Mouse (Mus musculus): Measurements from ENCODE around the gene Naa10. TPM values are rescaled to one million over a fixed set of nuclear protein-coding genes. Genes with fewer than 3 reads are reported as not detected.
A peak's percentile ranks its signal among the peaks of the same experiment; 100 is the strongest.

Gene Naa10
- 144 and 156 TPM in 2 replicates for polyA plus RNA-seq (2015; fragmentation: Nextera tagmentation; extraction: Ambion mirVana)

DNA sequence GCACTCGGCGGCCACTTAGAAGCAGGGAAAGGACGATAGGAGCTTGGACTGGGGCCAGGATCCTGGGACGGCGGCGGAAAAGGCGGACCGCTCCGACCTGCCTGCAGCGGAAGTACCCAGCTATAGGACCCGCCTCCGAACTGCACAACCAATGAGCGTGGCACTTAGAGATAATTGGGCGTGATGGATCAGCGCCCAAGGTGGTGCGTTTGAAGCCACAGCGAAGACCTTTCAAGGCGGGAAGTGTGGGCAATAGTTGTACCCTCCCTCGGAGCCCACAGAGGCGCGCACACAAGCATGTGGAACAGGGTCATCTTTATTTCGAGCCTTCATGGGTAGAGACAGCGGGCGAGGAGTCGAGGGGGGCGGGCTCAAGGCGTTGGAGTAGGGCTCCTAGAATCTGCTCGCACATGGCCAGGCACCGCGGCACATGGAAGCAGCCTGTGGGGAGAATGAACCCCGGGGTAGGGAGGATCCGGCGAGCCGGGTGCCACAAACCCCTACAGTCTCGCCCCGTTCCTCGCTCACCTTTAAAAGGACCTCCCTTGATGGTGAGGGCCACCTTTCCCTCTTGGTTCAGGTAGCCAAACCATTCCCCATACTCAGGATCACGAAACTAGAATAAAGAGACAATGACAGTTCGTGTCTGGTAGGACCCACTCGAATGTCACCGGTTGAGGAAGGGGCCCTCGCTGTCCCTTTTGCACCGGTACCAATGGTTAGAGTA, at the start of gene Naa10, which contains the start of gene Arhgap4:
Naa10 (minus strand) TSS at position 122 of the 727 bp plus-strand sequence.
Arhgap4 (minus strand) TSS at position 48 of the 727 bp plus-strand sequence.
- peak; percentile 98 for ATAC-seq (ENCODE audit: insufficient read depth, low FRiP score, low read depth)
- peak within 1 kb of the TSS; percentile 57 for H3K4me3 ChIP-seq (replicated peaks)
- WGBS, result 22% methylated on average over 43 of the region's 43 CpGs
- H3K27ac ChIP-seq, result peak within 1 kb of the TSS; percentile 80
- H3K4me1 ChIP-seq, result no peaks in the 10 kb centered on the region
- H3K27me3 ChIP-seq (replicated peaks), result no peaks in the 10 kb centered on the region
- peak within 1 kb of the TSS; percentile 44 for H3K9ac ChIP-seq
- no peaks in the 10 kb centered on the region for H3K9me3 ChIP-seq
- peak within 1 kb of the TSS; percentile 66 for H3K4me2 ChIP-seq
- no peaks in the 10 kb centered on the region for H3K36me3 ChIP-seq

- Histone ChIP-seq H3K4me2 (no peak overlapping the region), H3K9me3 (no peaks in the 10 kb centered on the region), H3K4me3 (replicated peaks) (no peak overlapping the region), H3K4me1 (no peaks in the 10 kb centered on the region), H3K27me3 (replicated peaks) (no peaks in the 10 kb centered on the region), H3K36me3 (no peaks in the 10 kb centered on the region), H3K9ac (no peak overlapping the region), H3K27ac (no peak overlapping the region)
- no peak for ATAC-seq (ENCODE audit: insufficient read depth, low FRiP score, low read depth)
These were observed 49.0 kb upstream of the Naa10 start for GRCm38 (mm10) chrX:73970781-73971180.

- 77% methylated on average over 2 of the region's 2 CpGs for WGBS
- Histone ChIP-seq H3K4me1 (no peaks in the 10 kb centered on the region), H3K9me3 (no peaks in the 10 kb centered on the region), H3K4me2 (no peak overlapping the region), H3K27ac (no peak overlapping the region), H3K4me3 (replicated peaks) (no peak overlapping the region), H3K36me3 (no peaks in the 10 kb centered on the region), H3K27me3 (replicated peaks) (no peaks in the 10 kb centered on the region), H3K9ac (no peak overlapping the region)
- no peak for ATAC-seq (ENCODE audit: insufficient read depth, low FRiP score, low read depth)
These were observed 48.0 kb upstream of the Naa10 start for GRCm38 (mm10) chrX:73969729-73970128.

GRCm38 (mm10) chrX:73969167-73969566, 47.4 kb upstream of the Naa10 start:
- no peak overlapping the region for H3K4me3 ChIP-seq (replicated peaks)
- peaks cover 6% of the 10 kb centered on the region; the same call in 1 of the 2 replicates for H3K4me1 ChIP-seq
- H3K9me3 ChIP-seq, result no peaks in the 10 kb centered on the region
- no peak overlapping the region for H3K4me2 ChIP-seq
- no peaks in the 10 kb centered on the region for H3K27me3 ChIP-seq (replicated peaks)
- H3K36me3 ChIP-seq, result no peaks in the 10 kb centered on the region
- no peak overlapping the region for H3K9ac ChIP-seq
- ATAC-seq (ENCODE audit: insufficient read depth, low FRiP score, low read depth), result no peak
- H3K27ac ChIP-seq, result no peak overlapping the region
- WGBS, result 89% methylated on average over 1 of the region's 1 CpGs

DNA sequence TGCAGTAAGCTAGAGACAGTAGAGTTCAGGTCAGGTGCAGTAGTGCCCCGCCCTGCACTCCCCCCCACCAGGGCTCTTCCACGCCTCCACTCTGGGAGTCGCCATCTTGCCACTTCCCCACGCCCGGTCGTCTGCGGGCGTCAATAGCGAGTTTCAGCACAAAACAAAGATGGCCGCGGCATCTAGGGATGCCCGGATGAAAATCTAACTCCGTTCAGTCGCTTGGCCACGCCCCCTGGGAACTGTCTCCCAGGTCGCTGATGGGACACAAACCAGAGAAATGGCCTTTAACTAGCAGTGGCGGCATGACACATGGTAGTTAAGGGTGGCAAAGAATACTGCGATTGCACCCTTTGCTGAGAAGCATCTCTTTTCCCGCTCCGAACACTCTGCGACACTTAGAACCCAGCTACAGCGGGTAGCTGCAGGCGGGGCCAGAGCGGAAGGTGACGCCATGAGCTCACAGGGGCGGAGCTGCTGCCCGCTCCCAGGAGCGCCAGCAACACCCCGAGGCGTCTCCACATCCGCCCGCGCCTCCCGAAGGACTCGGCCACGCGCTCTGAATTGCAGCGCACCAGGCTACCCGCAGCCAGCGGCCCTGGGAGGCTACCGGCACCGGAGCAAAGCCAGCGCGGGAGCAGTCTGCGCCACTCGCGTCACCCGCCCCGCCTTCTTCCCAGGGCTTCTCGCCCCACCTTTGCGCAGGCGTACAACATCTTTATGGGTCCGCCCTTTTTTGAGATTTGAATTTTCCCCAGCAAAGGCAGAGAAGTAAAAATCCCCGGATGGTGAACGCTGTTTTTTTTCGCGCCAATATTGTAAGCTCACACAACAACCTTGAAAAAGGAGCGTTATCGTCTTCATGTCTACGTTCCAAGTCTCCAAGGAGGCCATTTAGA, 45.7 kb upstream of the Naa10 start:
- 13% methylated on average over 60 of the region's 60 CpGs for WGBS
- Histone ChIP-seq H3K36me3 (no peaks in the 10 kb centered on the region), H3K4me3 (replicated peaks) (peak overlapping the region; percentile 64), H3K27me3 (replicated peaks) (no peaks in the 10 kb centered on the region), H3K9ac (peak overlapping the region; percentile 13; the same call in 1 of the 2 replicates), H3K27ac (peak overlapping the region; percentile 99), H3K4me1 (peaks cover 12% of the 10 kb centered on the region; the same call in 1 of the 2 replicates), H3K4me2 (peak overlapping the region; percentile 45), H3K9me3 (no peaks in the 10 kb centered on the region)
- ATAC-seq (ENCODE audit: insufficient read depth, low FRiP score, low read depth), result peak; percentile 82

GRCm38 (mm10) chrX:73966248-73967176, 44.8 kb upstream of the Naa10 start, which contains the start of gene Hcfc1:
Gene Hcfc1 (minus strand): TSS chrX:73966357.
- peak within 1 kb of the TSS; percentile 56; the same call in 1 of the 2 replicates for H3K9ac ChIP-seq
- H3K36me3 ChIP-seq, result no peaks in the 10 kb centered on the region
- ATAC-seq (ENCODE audit: insufficient read depth, low FRiP score, low read depth), result peak; percentile 71
- no peaks in the 10 kb centered on the region for H3K27me3 ChIP-seq (replicated peaks)
- H3K4me1 ChIP-seq, result peaks cover 12% of the 10 kb centered on the region; the same call in 1 of the 2 replicates
- WGBS, result 14% methylated on average over 57 of the region's 58 CpGs
- H3K27ac ChIP-seq, result peak within 1 kb of the TSS; percentile 99
- H3K9me3 ChIP-seq, result no peaks in the 10 kb centered on the region
- peak within 1 kb of the TSS; percentile 64 for H3K4me3 ChIP-seq (replicated peaks)
- peak within 1 kb of the TSS; percentile 62 for H3K4me2 ChIP-seq

DNA sequence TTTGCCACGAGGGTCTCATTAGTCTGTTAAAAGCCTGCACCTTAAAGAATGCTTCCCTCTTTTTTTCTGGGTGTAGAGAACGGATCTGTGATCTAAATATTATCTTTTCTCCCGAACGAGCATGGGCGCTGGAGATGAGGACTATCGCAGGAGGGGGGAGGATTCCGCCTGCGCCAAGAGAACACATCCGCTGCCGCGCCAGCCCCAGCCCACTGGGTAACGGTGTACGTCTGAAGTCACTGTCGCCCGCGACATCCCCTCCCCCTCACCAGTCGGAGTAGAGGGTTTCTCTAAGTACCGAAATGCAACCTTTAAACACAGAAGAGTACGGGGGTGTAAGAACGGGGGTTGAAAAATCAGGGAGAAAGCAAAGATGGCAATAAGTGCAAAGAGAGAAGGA, 43.6 kb upstream of the Naa10 start:
- H3K4me3 ChIP-seq (replicated peaks), result peak overlapping the region; percentile 64
- H3K4me2 ChIP-seq, result peak overlapping the region; percentile 62
- WGBS, result 23% methylated on average over 20 of the region's 20 CpGs
- H3K36me3 ChIP-seq, result no peaks in the 10 kb centered on the region
- peak overlapping the region; percentile 99; the same call in 1 of the 2 replicates for H3K27ac ChIP-seq
- no peak overlapping the region; the same call in 1 of the 2 replicates for H3K9ac ChIP-seq
- peaks cover 12% of the 10 kb centered on the region; the same call in 1 of the 2 replicates for H3K4me1 ChIP-seq
- no peak for ATAC-seq (ENCODE audit: insufficient read depth, low FRiP score, low read depth)
- H3K9me3 ChIP-seq, result no peaks in the 10 kb centered on the region
- H3K27me3 ChIP-seq (replicated peaks), result no peaks in the 10 kb centered on the region

GRCm38 (mm10) chrX:73964363-73964762, 42.6 kb upstream of the Naa10 start:
- Histone ChIP-seq H3K36me3 (no peaks in the 10 kb centered on the region), H3K4me3 (replicated peaks) (peak overlapping the region; percentile 64), H3K9ac (no peak overlapping the region), H3K4me1 (peaks cover 12% of the 10 kb centered on the region; the same call in 1 of the 2 replicates), H3K4me2 (peak overlapping the region; percentile 62), H3K9me3 (no peaks in the 10 kb centered on the region), H3K27me3 (replicated peaks) (no peaks in the 10 kb centered on the region), H3K27ac (no peak overlapping the region)
- whole genome bisulfite sequencing, result 43% methylated on average over 3 of the region's 3 CpGs
- ATAC-seq (ENCODE audit: insufficient read depth, low FRiP score, low read depth), result no peak

DNA sequence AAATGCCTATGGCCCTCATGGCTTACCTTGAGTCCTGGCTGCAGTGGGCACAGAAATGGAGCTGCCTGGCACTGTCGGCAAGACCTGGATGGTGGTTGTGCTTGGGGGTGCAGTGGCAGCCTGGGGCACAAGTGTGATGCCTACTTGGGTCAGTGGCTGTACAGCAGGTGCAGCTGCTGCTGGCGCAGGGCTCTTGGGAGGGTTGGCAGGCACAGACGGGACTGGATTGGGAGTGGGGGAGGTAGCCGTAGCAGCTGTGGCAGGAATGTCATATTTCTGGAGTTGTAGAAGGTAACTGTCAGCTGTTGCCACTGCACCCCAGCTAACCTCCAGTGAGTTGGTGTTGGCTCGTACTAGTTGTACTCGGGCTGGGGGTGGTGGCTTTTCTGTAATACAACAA, 33.2 kb upstream of the Naa10 start:
- WGBS, result 94% methylated on average over 6 of the region's 6 CpGs
- Histone ChIP-seq H3K4me3 (replicated peaks) (no peak overlapping the region), H3K4me1 (no peaks in the 10 kb centered on the region), H3K27me3 (replicated peaks) (no peaks in the 10 kb centered on the region), H3K9ac (no peak overlapping the region), H3K27ac (no peak overlapping the region), H3K9me3 (no peaks in the 10 kb centered on the region), H3K36me3 (peaks cover 24% of the 10 kb centered on the region), H3K4me2 (no peak overlapping the region)
- ATAC-seq (ENCODE audit: insufficient read depth, low FRiP score, low read depth), result no peak

GRCm38 (mm10) chrX:73952603-73953002, 30.9 kb upstream of the Naa10 start:
- no peaks in the 10 kb centered on the region for H3K4me1 ChIP-seq
- peaks cover 23% of the 10 kb centered on the region for H3K36me3 ChIP-seq
- no peak overlapping the region for H3K4me2 ChIP-seq
- no peaks in the 10 kb centered on the region for H3K27me3 ChIP-seq (replicated peaks)
- H3K9ac ChIP-seq, result no peak overlapping the region
- H3K27ac ChIP-seq, result no peak overlapping the region
- no peak overlapping the region for H3K4me3 ChIP-seq (replicated peaks)
- no peak for ATAC-seq (ENCODE audit: insufficient read depth, low FRiP score, low read depth)
- no peaks in the 10 kb centered on the region for H3K9me3 ChIP-seq
- WGBS, result 83% methylated on average over 5 of the region's 5 CpGs

DNA sequence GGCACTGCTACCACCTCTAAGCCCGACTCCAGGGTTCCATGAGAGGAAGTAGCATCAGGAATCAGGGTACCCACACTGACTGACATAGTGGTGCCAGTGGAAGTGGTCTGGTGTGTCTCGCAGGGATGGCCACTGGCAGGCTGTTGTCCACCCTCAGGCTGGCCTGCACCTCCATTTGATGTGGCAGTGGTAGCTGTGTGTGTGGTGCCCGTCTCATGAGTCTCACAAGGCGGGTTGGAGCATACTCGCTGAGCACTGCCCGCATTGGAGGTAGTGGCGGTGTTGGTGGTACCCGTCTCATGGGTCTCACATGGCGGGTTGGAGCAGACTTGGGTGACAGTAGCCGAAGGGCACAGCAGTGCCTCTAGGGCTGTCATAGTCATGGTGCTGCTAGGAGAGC, 27.6 kb upstream of the Naa10 start:
- H3K9me3 ChIP-seq, result no peaks in the 10 kb centered on the region
- no peak overlapping the region for H3K9ac ChIP-seq
- peaks cover 24% of the 10 kb centered on the region for H3K36me3 ChIP-seq
- 87% methylated on average over 10 of the region's 10 CpGs for WGBS
- no peaks in the 10 kb centered on the region for H3K4me1 ChIP-seq
- H3K4me3 ChIP-seq (replicated peaks), result no peak overlapping the region
- no peak for ATAC-seq (ENCODE audit: insufficient read depth, low FRiP score, low read depth)
- H3K27ac ChIP-seq, result no peak overlapping the region
- H3K27me3 ChIP-seq (replicated peaks), result no peaks in the 10 kb centered on the region
- H3K4me2 ChIP-seq, result no peak overlapping the region

Measured in stomach, embryonic 15.5 days (tissue).